Mouse (Mus musculus): ENCODE data around the gene Gkn2. TPM values are rescaled to one million over a fixed set of nuclear protein-coding genes. Genes with fewer than 3 reads are reported as not detected.

Gkn2 gene
- polyA plus RNA-seq, 1 experiment, result not detected

DNA sequence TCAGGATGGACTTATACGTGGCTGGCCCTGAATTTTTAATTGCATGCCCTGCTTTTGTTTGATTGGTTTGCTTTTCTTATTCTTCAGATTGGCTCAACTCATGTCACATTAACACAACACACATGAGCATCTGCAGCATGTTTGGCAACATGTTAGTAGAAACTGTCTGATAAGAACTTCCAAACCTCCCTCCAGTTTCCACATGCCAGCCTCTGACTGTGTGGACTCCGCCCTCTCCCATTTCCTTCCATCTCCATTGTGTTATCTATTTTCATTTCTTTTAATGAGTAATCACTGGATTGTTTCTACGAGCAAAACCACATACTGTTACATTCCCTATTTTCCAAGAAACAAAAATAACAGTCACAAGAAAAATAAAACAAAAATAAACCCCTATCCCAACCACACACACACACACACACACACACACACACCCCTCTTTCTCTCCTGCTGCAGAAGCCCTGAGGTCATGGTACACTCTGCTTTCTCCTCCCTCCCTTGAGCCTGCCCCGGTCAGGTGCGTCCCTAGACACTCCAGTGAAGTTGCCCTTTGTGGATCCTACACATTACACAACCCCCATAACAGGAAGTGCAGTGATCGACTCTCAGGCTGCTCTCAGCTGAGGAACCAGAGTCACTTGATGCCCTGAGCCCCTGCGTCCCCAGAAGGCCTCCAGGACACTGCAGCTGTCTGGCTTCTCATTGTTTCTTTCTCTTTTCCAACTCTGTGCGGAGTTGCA, 20.5 kb downstream of the Gkn2 start:
- no peak for TF ChIP-seq POLR2A (IDR thresholded peaks at IDR 0.05; ENCODE audit: insufficient read depth, low read depth, low read length)
- no peak for TF ChIP-seq CTCF (IDR thresholded peaks at IDR 0.05; ENCODE audit: insufficient read depth, low read depth, low read length)
- WGBS, result 65% methylated on average over 8 of the region's 8 CpGs
- no peak overlapping the region for H3K4me3 ChIP-seq (ENCODE audit: insufficient read depth, low read depth, low read length)
- no peak overlapping the region for H3K27ac ChIP-seq (ENCODE audit: insufficient read depth, low read depth, low read length)
- H3K4me1 ChIP-seq (ENCODE audit: control insufficient read depth, insufficient read depth, low read length), result no peaks in the 10 kb centered on the region; the same call in 1 of the 2 replicates

DNA sequence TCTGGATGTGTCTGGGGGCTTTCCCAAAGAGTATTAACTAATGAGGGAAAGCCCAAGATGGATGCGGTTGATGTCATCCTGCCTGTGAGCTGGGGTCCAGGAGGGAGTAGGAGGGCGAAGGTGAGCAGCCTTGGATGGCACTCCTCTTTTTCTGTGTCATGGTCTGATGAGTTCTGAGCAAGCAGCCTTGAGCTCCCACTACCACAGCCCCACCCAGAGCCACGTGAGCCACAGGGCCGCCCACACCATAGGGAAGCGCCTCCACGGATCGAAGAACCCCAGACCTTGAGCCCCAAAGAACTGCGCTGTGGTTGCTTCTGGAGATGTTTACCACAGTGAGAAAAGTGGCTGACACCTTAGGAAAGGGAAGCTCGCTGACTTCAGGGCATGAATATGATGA, 21.6 kb downstream of the Gkn2 start:
- no peak for TF ChIP-seq CTCF (IDR thresholded peaks at IDR 0.05; ENCODE audit: insufficient read depth, low read depth, low read length)
- TF ChIP-seq POLR2A (IDR thresholded peaks at IDR 0.05; ENCODE audit: insufficient read depth, low read depth, low read length), result no peak
- Histone ChIP-seq H3K4me1 (ENCODE audit: control insufficient read depth, insufficient read depth, low read length) (no peaks in the 10 kb centered on the region; the same call in 1 of the 2 replicates), H3K27ac (ENCODE audit: insufficient read depth, low read depth, low read length) (no peak overlapping the region), H3K4me3 (ENCODE audit: insufficient read depth, low read depth, low read length) (no peak overlapping the region)
- WGBS, result 87% methylated on average over 9 of the region's 9 CpGs

DNA sequence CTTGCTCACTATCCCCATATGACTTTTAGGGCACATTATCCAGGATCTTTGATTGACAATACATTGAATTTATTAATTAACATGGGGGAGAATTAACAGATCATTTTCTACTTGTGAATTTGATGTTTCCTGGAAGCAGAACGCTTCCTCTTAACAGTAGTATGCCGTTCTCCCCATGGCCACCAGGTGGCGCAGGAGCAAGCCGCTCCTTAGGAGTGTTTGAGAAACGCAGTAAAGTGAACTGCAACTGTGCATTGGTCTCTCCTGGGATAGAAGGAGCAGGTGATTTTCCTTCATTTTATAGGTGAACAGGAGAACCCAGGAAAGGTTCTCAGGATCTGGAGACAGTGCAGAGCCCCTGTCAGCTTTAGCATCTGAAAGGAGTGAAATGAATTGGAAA, 26.0 kb downstream of the Gkn2 start:
- Histone ChIP-seq H3K27ac (ENCODE audit: insufficient read depth, low read depth, low read length) (no peak overlapping the region), H3K4me1 (ENCODE audit: control insufficient read depth, insufficient read depth, low read length) (no peaks in the 10 kb centered on the region), H3K4me3 (ENCODE audit: insufficient read depth, low read depth, low read length) (no peak overlapping the region)
- TF ChIP-seq POLR2A (IDR thresholded peaks at IDR 0.05; ENCODE audit: insufficient read depth, low read depth, low read length) (no peak), CTCF (IDR thresholded peaks at IDR 0.05; ENCODE audit: insufficient read depth, low read depth, low read length) (peak; percentile 77)
- WGBS, result under 1% methylated on average over 5 of the region's 5 CpGs

DNA sequence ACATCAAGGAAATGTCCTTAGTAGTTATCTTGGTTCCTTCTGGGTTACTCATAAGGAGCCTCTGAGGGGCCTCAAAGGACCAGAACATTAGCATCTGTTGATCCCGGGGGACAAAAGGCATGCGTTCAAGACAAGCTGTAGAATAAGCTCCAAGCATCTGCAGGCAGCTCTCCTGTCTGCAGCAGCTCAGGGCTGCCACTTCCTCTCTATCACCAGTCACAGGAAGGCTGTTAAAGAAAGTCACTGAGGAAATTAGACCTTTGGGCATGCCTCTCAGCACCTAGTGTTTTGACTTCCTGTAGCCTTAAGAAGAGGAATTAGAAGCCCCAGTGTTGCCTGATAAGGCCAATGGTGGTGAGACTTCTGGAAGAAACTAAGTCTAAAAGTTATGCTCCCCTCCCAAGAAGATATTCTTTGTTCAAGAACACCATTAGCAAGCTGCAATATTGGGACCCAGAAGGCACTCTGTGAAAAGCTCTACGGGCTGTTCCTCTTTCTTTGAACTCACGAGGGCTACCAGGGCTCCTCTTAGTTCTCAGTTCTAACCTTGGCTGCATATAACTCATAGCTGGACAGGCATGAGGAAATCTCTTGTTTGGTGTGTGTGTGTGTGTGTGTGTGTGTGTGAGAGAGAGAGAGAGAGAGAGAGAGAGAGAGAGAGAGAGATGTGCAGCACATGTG, 26.9 kb downstream of the Gkn2 start:
- Histone ChIP-seq H3K27ac (ENCODE audit: insufficient read depth, low read depth, low read length) (no peak overlapping the region), H3K4me3 (ENCODE audit: insufficient read depth, low read depth, low read length) (no peak overlapping the region), H3K4me1 (ENCODE audit: control insufficient read depth, insufficient read depth, low read length) (no peaks in the 10 kb centered on the region)
- no peak for TF ChIP-seq POLR2A (IDR thresholded peaks at IDR 0.05; ENCODE audit: insufficient read depth, low read depth, low read length)
- no peak for TF ChIP-seq CTCF (IDR thresholded peaks at IDR 0.05; ENCODE audit: insufficient read depth, low read depth, low read length)
- WGBS, result 66% methylated on average over 4 of the region's 4 CpGs

DNA sequence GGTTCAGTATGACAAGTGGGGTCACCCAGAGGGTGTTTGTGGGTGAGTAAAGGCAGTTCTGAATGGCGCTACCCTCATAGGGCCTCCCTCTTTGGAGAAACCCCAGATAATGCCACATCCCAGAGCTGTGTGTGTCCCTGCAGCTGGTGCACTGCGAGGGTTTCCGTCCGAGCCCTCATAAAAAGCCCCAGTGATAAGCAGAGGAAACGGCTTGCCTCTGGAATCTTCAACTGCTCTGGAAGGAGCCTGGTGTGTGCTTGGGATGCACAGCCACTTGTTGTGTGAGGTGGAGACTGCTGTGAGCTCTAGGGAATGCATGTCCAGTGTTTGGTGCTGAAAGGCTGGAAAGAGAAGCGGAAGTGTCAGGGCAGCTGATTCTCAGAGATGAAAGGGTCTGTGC, 28.3 kb downstream of the Gkn2 start:
- Histone ChIP-seq H3K4me3 (ENCODE audit: insufficient read depth, low read depth, low read length) (no peak overlapping the region), H3K27ac (ENCODE audit: insufficient read depth, low read depth, low read length) (no peak overlapping the region), H3K4me1 (ENCODE audit: control insufficient read depth, insufficient read depth, low read length) (no peaks in the 10 kb centered on the region)
- TF ChIP-seq POLR2A (IDR thresholded peaks at IDR 0.05; ENCODE audit: insufficient read depth, low read depth, low read length) (no peak), CTCF (IDR thresholded peaks at IDR 0.05; ENCODE audit: insufficient read depth, low read depth, low read length) (no peak)
- WGBS, result 81% methylated on average over 6 of the region's 6 CpGs

DNA sequence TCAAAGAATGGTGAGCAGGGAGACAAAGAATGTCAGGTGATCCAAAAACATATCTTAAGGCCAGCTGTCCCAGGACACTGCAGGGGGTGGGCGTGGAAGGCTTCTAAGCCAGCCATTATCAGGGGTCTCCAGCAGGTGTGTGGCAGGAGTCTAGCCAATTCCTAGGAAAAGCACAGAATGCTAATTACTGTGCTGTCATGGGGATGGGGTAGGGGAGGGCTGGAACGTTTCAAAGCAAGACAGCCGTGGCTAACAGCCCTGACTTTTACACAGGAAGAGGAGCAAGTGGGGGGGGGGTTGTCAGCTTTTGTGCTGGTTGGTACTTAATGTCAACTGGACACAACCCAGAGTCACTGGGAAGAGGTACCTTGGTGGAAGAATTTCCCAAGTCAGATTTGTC, 38.9 kb downstream of the Gkn2 start:
- TF ChIP-seq CTCF (IDR thresholded peaks at IDR 0.05; ENCODE audit: insufficient read depth, low read depth, low read length) (no peak), POLR2A (IDR thresholded peaks at IDR 0.05; ENCODE audit: insufficient read depth, low read depth, low read length) (no peak)
- no peak overlapping the region for H3K27ac ChIP-seq (ENCODE audit: insufficient read depth, low read depth, low read length)
- WGBS, result 23% methylated on average over 3 of the region's 3 CpGs
- H3K4me1 ChIP-seq (ENCODE audit: control insufficient read depth, insufficient read depth, low read length), result peaks cover 4% of the 10 kb centered on the region; the same call in 1 of the 2 replicates
- no peak overlapping the region for H3K4me3 ChIP-seq (ENCODE audit: insufficient read depth, low read depth, low read length)

DNA sequence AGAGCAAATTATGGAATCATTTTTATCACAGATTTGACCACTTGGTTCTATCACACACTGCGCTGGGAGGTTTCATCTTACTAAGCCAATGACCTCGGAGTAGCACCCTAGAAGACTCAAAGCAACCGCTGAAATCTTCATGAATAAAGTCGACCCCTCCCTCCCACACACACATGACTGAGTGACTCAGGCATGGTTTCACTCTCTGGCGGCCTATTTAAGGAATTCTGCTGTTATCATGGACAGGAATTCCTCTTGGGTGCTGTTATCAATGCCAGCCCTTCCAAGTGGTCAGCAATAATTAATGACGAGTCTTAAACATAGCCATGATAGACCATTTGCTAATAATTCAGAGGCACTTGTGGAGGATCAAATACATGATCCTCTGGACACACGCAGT, 49.1 kb downstream of the Gkn2 start:
- no peak overlapping the region for H3K4me3 ChIP-seq (ENCODE audit: insufficient read depth, low read depth, low read length)
- H3K4me1 ChIP-seq (ENCODE audit: control insufficient read depth, insufficient read depth, low read length), result peaks cover 4% of the 10 kb centered on the region; the same call in 1 of the 2 replicates
- TF ChIP-seq CTCF (IDR thresholded peaks at IDR 0.05; ENCODE audit: insufficient read depth, low read depth, low read length) (no peak), POLR2A (IDR thresholded peaks at IDR 0.05; ENCODE audit: insufficient read depth, low read depth, low read length) (no peak)
- WGBS, result 83% methylated on average over 7 of the region's 7 CpGs
- H3K27ac ChIP-seq (ENCODE audit: insufficient read depth, low read depth, low read length), result no peak overlapping the region

DNA sequence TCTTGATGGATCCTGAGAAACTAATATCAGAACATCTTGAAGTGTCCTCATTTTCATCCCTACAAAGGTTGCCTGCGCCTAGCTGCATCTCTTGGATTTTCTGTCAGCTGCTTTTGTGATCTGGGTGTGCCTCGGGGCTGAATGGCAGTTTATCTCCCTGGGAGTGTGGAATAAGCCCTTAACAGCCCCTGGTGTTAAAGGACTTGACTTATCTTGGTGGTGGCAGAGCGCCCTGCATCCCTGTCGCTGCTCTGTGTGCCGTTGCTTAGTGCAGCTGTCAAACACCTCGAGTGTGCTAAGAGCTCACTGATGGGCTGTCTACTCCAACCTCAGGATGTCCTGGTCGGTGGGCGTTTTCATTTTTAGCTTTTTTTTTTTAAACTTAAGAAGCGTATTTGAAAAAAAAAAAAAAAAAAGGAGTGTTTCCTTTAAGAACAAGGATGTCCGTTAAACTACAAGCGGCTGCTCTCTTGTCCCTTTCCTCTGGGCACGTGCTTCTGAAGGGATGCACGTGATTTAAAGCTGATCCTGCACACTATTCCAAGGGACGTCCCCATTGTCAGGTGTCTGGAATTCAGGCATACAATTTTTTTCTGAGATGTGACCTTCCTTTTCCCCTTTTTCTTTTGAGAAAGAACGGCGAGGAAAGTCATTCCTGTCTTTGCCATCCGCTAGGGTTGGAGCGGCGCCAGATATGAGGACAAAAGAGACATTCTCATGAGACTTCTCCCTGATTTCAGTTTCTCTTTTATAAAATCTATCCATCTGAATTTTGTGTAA, 51.1 kb downstream of the Gkn2 start:
- TF ChIP-seq POLR2A (IDR thresholded peaks at IDR 0.05; ENCODE audit: insufficient read depth, low read depth, low read length) (no peak), CTCF (IDR thresholded peaks at IDR 0.05; ENCODE audit: insufficient read depth, low read depth, low read length) (no peak)
- 47% methylated on average over 19 of the region's 19 CpGs for WGBS
- H3K4me1 ChIP-seq (ENCODE audit: control insufficient read depth, insufficient read depth, low read length), result peaks cover 4% of the 10 kb centered on the region; the same call in 1 of the 2 replicates
- H3K4me3 ChIP-seq (ENCODE audit: insufficient read depth, low read depth, low read length), result no peak overlapping the region
- H3K27ac ChIP-seq (ENCODE audit: insufficient read depth, low read depth, low read length), result no peak overlapping the region

Measured in olfactory bulb, adult 2 months (tissue).